Mouse (Mus musculus) hindbrain, embryonic 10.5 days (tissue): ENCODE measurements around the gene Med8. TPM values are rescaled to one million over a fixed set of nuclear protein-coding genes. Genes with fewer than 3 reads are reported as not detected.
A peak's percentile ranks its signal among the peaks of the same experiment; 100 is the strongest.

Experiments used
- DNase-seq: peaks from one replicate; pipeline ENCODE4 v3.0.0-alpha.2; 2017; ENCODE audit warnings: low spot score
- H3K27ac ChIP-seq: fragments of 300-500 bp; sonication (generic); 2 replicates; pipeline ENCODE4 v1.5.1; 2016; ENCODE audit warnings: mild to moderate bottlenecking, moderate library complexity
- H3K27me3 ChIP-seq: fragments of 300-500 bp; sonication (generic); 2 replicates; pipeline ENCODE4 v1.6.1; 2016; ENCODE audit warnings: mild to moderate bottlenecking; ENCODE audit not compliant: poor library complexity, insufficient read depth, severe bottlenecking
- H3K36me3 ChIP-seq: fragments of 300-500 bp; sonication (generic); 2 replicates; pipeline ENCODE4 v1.6.1; 2016; ENCODE audit warnings: mild to moderate bottlenecking, moderate library complexity
- H3K4me1 ChIP-seq: fragments of 300-500 bp; sonication (generic); replicated peaks from 2 replicates; pipeline ENCODE4 v1.6.1; 2016; ENCODE audit warnings: mild to moderate bottlenecking
- H3K4me3 ChIP-seq: fragments of 300-500 bp; sonication (generic); 2 replicates; pipeline ENCODE4 v1.5.1; 2016; ENCODE audit warnings: mild to moderate bottlenecking, moderate library complexity
- H3K9me3 ChIP-seq: fragments of 300-500 bp; sonication (generic); 2 replicates; pipeline ENCODE4 v1.6.1; 2016; ENCODE audit warnings: mild to moderate bottlenecking, moderate library complexity
- WGBS: fragments of 180-500 bp; shearing (Covaris S2); methylation state at CpG from one replicate; pipeline ENCODE4 v1.1.7; 2016; 5-methylcytosine and 5-hydroxymethylcytosine counted together
- polyA plus RNA-seq: library from polyadenylated mRNA; unstranded; fragments of >200 nt; fragmentation: Nextera tagmentation; extraction: Ambion mirVana; gene quantifications from 2 replicates; pipeline ENCODE4 v1.2.1, GENCODE M21; 2016

Gene Med8
- polyA plus RNA-seq, 1 experiment from 2014 or later, result 163 TPM

DNA sequence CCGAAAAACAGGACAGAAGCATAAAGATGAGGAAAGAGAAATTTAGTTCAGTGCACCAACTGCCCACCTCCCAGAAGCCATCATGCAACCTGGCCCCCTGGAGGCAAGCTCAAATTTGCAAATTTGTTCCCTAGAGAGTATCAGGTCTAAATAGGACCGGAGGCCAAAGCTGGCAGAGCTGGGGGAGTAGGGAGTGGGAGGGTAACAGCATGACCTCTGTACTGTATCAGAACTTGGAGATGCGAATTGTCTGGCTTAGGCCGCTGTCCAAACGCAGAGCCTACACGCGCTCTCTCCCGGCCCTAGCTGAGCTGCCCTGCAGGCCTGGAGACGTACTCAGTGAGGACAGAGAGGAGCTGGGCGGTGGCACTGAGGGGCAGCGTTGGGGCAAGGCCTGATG lies 19.0 kb upstream of the Med8 start:
- no peaks in the 10 kb centered on the region for H3K27me3 ChIP-seq
- no peak overlapping the region for H3K4me3 ChIP-seq
- H3K9me3 ChIP-seq, result no peaks in the 10 kb centered on the region
- DNase-seq, result no peak
- no peak overlapping the region for H3K27ac ChIP-seq
- peaks cover 100% of the 10 kb centered on the region for H3K36me3 ChIP-seq
- 94% methylated on average over 11 of the region's 11 CpGs for WGBS
- no peaks in the 10 kb centered on the region for H3K4me1 ChIP-seq

DNA sequence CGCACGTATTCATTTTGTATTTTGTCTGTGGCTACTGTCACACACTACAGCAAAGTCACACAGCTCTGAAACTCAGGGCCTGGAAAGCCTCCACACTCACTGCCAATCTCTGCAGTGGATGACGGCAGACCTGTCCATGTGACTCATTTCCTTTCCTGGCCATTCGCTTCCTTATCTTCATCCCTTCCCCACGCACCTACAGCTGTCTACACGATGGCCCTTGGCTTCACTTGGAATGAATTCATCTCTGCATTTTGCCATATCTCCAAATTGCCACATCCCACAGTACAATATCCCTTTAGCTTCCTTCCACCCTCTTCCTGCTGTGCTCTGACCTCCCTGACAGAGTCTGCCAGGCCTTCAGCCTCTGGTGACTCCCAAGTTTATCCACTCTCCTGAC lies 14.6 kb upstream of the Med8 start:
- H3K4me3 ChIP-seq, result no peak overlapping the region
- peaks cover 100% of the 10 kb centered on the region for H3K36me3 ChIP-seq
- DNase-seq, result no peak
- WGBS, result 93% methylated on average over 6 of the region's 6 CpGs
- no peaks in the 10 kb centered on the region for H3K4me1 ChIP-seq
- H3K9me3 ChIP-seq, result no peaks in the 10 kb centered on the region
- H3K27me3 ChIP-seq, result no peaks in the 10 kb centered on the region
- H3K27ac ChIP-seq, result no peak overlapping the region

DNA sequence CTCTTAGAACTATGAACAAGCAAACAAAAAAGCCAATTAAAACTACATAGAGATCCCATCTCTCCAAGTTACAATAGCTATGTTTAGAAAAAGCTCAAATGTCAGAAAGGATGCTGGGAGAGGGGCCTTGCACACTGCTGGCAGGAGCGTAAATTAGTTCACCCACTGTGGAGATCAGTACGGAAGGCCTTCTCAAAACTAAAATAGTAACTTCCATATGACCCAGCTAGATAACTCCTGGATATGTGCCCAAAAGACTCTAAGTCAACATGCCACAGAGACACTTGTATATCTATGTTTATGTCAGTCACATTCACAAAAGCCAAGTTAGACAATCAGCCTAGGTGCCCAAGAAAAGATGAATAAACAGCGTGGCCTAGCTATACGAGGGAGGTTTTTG lies 13.8 kb upstream of the Med8 start:
- WGBS, result 91% methylated on average over 4 of the region's 4 CpGs
- peaks cover 100% of the 10 kb centered on the region for H3K36me3 ChIP-seq
- DNase-seq, result no peak

DNA sequence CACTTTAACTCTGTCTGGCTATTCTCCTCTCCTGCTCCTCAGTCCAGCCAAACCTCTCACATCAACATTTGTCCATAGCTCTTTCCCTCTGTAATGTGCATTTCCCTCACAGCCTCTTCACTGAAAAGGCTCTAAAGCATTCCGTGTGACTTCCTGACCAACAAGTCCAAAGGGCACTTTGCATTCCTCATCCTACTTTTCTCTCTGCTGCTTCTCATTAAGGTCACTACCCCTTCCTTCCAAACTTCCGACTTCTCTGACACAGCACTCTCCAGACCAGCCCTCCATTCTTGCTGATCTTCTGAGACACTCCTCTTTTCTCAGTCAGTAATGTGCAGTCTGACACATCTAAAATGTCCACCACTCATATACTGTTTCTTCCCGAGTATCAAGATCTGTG lies 12.7 kb upstream of the Med8 start:
- H3K9me3 ChIP-seq, result no peaks in the 10 kb centered on the region
- DNase-seq, result no peak
- H3K4me3 ChIP-seq, result no peak overlapping the region
- H3K4me1 ChIP-seq, result no peaks in the 10 kb centered on the region
- no peak overlapping the region for H3K27ac ChIP-seq
- H3K36me3 ChIP-seq, result peaks cover 100% of the 10 kb centered on the region
- 85% methylated on average over 3 of the region's 3 CpGs for WGBS
- no peaks in the 10 kb centered on the region for H3K27me3 ChIP-seq

More for the DNA sequence above, 13.8 kb upstream of the Med8 start:
- Histone ChIP-seq H3K4me3 (no peak overlapping the region), H3K27me3 (no peaks in the 10 kb centered on the region), H3K27ac (no peak overlapping the region), H3K4me1 (no peaks in the 10 kb centered on the region), H3K9me3 (no peaks in the 10 kb centered on the region)

DNA sequence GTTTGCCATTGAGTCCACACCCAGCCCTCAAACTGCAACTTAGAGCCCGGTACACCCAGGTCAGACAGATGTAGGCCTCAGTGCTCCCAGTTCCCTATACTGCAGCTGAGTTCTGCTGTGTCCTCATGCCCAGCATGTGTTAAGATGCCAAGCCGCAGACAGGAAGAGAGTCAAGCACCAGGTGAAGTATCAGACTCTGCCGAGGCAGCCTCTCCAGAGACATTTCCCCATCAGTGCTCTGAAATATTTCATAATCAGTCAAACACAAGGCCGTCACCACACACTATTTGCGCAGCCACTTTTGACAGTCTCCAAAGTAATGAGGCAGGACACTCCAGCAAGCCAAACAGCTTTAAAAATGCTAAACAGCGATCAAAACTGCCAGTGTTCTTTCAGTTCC lies 10.7 kb upstream of the Med8 start:
- H3K4me3 ChIP-seq, result no peak overlapping the region
- H3K36me3 ChIP-seq, result peaks cover 100% of the 10 kb centered on the region
- H3K9me3 ChIP-seq, result no peaks in the 10 kb centered on the region
- no peak overlapping the region for H3K27ac ChIP-seq
- no peak for DNase-seq
- H3K27me3 ChIP-seq, result no peaks in the 10 kb centered on the region
- no peaks in the 10 kb centered on the region for H3K4me1 ChIP-seq
- 95% methylated on average over 6 of the region's 6 CpGs for WGBS

DNA sequence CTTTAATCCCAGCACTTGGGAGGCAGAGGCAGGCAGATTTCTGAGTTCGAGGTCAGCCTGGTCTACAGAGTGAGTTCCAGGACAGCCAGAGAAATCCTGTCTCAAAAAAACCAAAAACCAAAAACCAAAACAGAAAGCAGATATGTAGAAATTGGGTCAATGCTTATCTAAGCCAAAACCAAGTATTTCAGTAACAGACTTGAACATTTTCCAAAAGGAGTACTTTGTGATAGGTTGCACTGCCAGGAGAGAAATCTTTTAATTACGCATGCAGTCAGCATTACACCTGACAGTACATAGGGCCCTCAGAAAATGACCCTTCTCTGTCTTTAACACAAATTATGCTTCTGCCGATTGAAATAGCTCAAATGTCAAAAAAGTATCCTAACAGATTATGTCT lies 7.7 kb upstream of the Med8 start:
- no peaks in the 10 kb centered on the region for H3K4me1 ChIP-seq
- H3K27me3 ChIP-seq, result no peaks in the 10 kb centered on the region
- H3K36me3 ChIP-seq, result peaks cover 89% of the 10 kb centered on the region
- DNase-seq, result no peak
- 94% methylated on average over 3 of the region's 3 CpGs for WGBS
- H3K4me3 ChIP-seq, result no peak overlapping the region
- H3K9me3 ChIP-seq, result no peaks in the 10 kb centered on the region
- H3K27ac ChIP-seq, result no peak overlapping the region

DNA sequence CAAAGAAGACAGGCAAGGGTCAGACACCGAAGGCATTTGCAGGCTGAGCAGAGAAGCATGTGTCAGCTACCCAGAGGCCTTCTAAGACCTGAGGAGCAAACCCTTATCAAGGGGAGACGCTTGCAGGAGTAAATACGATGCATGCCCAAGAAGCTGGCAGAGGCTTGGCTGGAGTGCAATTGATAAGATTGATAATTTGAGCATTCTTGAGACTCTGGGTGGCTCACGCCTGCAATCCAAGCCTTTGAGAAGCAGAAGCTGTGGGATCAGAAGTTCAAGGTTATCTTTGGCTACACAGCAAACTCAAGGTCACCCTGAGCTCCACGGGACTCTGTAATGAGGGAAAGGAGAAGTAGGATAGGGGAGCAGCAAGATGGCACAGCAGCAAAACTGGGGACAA lies 7.2 kb upstream of the Med8 start:
- Histone ChIP-seq H3K9me3 (no peaks in the 10 kb centered on the region), H3K36me3 (peaks cover 84% of the 10 kb centered on the region), H3K27ac (no peak overlapping the region), H3K27me3 (no peaks in the 10 kb centered on the region), H3K4me1 (no peaks in the 10 kb centered on the region), H3K4me3 (no peak overlapping the region)
- DNase-seq, result no peak
- 92% methylated on average over 5 of the region's 5 CpGs for WGBS

DNA sequence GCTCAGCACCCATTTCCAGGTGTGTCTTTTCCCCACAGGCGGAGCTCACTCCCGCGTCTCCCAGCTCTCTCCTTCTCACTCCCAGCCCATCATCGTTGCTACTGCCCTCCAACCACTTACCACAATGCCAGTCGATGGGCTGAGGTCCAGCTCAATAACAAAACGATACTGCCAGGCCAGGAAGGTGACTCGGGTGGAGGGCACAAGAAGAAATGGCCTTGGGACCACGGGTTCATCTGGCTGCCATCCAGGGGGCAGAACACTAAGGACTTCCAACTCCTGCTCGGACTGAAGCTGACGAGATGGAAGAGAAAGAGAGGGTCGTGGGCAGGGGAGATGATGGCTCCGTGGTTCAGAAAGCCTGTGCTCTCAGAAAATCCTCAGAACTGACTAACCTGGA lies 6.4 kb upstream of the Med8 start:
- no peaks in the 10 kb centered on the region for H3K4me1 ChIP-seq
- WGBS, result 93% methylated on average over 12 of the region's 12 CpGs
- no peaks in the 10 kb centered on the region for H3K27me3 ChIP-seq
- no peak for DNase-seq
- no peak overlapping the region for H3K4me3 ChIP-seq
- H3K27ac ChIP-seq, result no peak overlapping the region
- no peaks in the 10 kb centered on the region for H3K9me3 ChIP-seq
- H3K36me3 ChIP-seq, result peaks cover 76% of the 10 kb centered on the region

DNA sequence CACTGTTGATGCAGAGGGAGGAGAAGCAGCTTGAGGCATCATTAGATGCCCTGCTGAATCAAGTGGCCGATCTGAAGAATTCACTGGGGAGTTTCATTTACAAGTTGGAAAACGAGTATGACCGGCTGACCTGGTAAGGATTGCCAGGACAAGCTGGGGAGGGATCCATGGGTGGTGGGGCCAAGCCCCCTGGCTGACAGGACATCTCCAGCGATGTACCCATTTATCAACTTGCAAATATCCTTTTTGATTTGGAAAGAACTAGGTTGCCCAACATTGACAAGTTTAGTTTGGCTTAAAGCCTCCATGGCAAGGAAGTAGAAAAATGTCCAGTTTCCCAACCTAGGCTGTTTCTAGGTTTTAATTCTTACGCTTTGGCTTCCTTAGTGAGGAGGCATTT lies 1.7 kb downstream of the Med8 start:
- no peak overlapping the region for H3K4me3 ChIP-seq
- peaks cover 56% of the 10 kb centered on the region for H3K36me3 ChIP-seq
- WGBS, result 92% methylated on average over 5 of the region's 5 CpGs

DNA sequence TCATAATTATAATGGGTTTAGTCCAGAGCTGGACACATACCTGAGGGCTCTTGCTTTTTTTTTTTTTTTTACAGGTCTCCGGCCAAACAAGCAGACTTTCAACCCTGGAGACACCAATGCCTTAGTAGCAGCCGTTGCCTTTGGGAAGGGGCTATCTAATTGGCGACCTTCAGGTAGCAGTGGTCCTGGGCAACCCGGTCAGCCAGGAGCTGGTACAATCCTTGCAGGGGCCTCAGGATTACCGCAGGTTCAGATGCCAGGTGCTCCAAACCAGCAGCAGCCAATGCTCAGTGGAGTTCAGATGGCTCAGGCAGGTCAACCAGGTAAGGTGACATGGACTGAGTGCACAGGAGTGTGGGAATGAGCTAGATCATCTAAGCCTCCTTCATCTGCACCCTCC lies 4.4 kb downstream of the Med8 start:
- H3K4me1 ChIP-seq, result peaks cover 10% of the 10 kb centered on the region
- no peaks in the 10 kb centered on the region for H3K9me3 ChIP-seq
- H3K27me3 ChIP-seq, result no peaks in the 10 kb centered on the region
- H3K36me3 ChIP-seq, result peaks cover 79% of the 10 kb centered on the region
- H3K27ac ChIP-seq, result no peak overlapping the region
- WGBS, result 95% methylated on average over 5 of the region's 5 CpGs
- no peak overlapping the region for H3K4me3 ChIP-seq
- DNase-seq, result no peak

More for the DNA sequence above, 1.7 kb downstream of the Med8 start:
- Histone ChIP-seq H3K27me3 (no peaks in the 10 kb centered on the region), H3K9me3 (no peaks in the 10 kb centered on the region), H3K27ac (no peak overlapping the region), H3K4me1 (peaks cover 17% of the 10 kb centered on the region)
- no peak for DNase-seq

DNA sequence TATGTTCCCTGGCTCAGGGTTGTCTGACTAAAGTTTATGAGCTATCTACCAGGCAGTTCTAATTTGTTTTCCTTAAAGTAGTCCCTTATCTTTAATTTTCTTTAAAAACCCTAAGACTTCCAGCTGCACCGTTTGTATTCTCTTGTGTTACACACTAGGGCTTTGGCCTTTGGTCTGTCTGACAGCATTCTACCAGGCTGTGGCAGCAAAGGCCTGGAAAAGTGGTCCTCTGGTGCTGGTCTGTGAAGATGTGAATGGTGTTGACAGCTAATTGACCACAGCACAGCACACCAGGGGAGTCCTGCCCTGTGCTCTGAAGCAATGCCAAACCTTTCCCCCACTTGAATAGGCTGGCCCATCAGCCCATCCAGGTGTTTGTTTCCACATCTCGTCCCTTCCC lies 6.6 kb downstream of the Med8 start:
- no peak for DNase-seq
- no peaks in the 10 kb centered on the region for H3K9me3 ChIP-seq
- no peak overlapping the region for H3K4me3 ChIP-seq
- H3K4me1 ChIP-seq, result no peaks in the 10 kb centered on the region
- WGBS, result 91% methylated on average over 2 of the region's 2 CpGs
- H3K36me3 ChIP-seq, result peaks cover 99% of the 10 kb centered on the region
- no peaks in the 10 kb centered on the region for H3K27me3 ChIP-seq
- H3K27ac ChIP-seq, result no peak overlapping the region

DNA sequence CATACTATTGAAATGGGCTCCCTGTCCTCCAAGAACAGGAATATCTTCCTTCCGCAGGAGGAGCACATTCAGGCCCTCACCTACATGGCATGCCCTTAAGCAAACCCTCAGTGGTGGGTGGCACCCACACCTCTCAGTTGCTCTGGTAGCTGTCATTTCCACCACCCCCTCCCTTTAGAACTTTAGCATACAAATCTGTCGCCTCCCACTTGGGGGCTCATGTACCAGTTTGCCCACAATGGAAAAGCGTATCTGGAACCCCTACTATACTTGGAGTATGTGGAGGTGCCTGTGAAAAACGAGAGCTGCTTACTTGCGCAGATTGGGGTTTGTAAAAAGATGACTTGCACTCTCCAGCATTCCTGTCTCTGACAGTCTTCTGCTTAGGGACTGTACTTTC lies 7.2 kb downstream of the Med8 start:
- WGBS, result 92% methylated on average over 5 of the region's 5 CpGs
- Histone ChIP-seq H3K4me1 (no peaks in the 10 kb centered on the region), H3K27ac (0 out of 2 replicates have a peak overlapping the region, but pooled peaks have one; percentile 23), H3K27me3 (no peaks in the 10 kb centered on the region), H3K36me3 (peaks cover 99% of the 10 kb centered on the region), H3K9me3 (no peaks in the 10 kb centered on the region), H3K4me3 (no peak overlapping the region)
- DNase-seq, result no peak

DNA sequence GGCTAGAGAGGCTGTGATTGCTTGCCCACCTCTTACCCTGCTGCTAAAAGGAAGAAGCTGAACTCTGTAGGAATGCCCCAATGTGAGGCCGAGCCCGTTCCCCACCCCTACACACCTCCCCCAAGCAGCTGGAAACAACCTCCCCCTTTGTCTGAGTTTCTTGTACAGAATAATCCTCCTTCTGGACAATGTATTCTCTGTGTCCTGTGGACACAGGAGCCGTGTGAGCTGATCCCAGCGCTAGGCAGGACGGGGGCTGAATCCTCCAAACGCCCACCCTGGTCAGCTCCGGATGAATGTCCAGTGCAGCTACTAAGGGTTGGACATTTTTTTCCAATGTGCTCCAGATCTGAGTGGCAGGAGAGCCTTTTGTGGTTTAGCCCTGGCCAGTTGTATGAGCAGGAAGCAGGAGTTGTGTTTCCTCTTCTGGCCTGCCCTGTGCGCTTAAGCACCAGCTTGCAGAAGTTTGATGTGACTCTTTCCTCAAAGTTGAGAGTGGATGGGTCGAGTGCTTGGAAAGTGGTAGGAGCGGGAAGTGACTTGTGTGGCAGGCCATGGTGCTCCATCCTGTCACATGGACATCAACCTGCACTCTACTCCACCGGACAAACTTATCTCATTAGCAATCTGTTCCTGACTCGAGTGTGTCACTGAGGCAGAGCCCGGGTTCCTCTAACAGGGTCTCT lies 8.1 kb downstream of the Med8 start:
- Histone ChIP-seq H3K27me3 (no peaks in the 10 kb centered on the region), H3K4me1 (no peaks in the 10 kb centered on the region), H3K27ac (peak overlapping the region; percentile 35), H3K36me3 (peaks cover 98% of the 10 kb centered on the region), H3K9me3 (no peaks in the 10 kb centered on the region), H3K4me3 (no peak overlapping the region)
- 89% methylated on average over 13 of the region's 13 CpGs for WGBS
- no peak for DNase-seq

DNA sequence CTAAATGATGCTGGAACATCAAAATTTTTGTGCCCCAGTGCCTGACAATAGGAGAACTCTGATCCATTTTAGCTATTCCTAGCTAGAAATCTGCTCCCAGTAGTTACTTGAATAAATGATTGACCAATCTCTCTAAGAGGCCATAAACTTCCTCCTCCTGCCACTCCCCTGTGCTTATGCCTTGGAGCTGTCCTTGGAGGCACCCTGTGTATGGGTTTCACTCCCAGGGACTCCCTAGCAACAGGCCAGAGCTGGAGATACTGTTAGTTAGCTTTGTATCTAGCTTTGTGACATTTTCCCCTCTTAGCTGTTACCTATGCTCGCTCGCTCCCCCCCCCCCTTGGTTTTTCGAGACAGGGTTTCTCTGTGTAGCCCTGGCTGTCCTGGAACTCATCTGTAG lies 12.2 kb downstream of the Med8 start:
- peaks cover 73% of the 10 kb centered on the region for H3K36me3 ChIP-seq
- H3K27ac ChIP-seq, result no peak overlapping the region
- H3K9me3 ChIP-seq, result no peaks in the 10 kb centered on the region
- 90% methylated on average over 3 of the region's 3 CpGs for WGBS
- no peak overlapping the region for H3K4me3 ChIP-seq
- no peak for DNase-seq
- H3K27me3 ChIP-seq, result no peaks in the 10 kb centered on the region
- no peaks in the 10 kb centered on the region for H3K4me1 ChIP-seq
